Mouse (Mus musculus): ENCODE data around the gene Rnf121.

DNA sequence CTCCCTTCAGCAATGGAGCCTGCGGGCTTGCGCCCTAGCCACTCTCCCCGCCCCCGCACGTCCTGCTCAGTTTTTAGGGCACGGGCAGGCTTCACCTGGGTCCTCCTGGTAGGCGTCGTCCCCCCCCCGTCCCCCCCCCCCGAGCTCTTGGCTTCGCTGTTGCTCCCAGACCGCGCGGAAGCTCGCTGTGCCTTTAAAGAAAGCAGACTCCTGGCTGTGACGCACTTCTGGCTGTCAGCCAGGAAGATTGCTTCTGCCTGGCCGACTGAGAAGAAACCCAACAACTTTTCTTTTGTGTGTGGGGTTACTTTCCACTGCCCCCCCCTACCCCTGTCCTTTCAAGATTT is 94.9 kb downstream of the Rnf121 start:
- TF ChIP-seq POLR2A (IDR thresholded peaks at IDR 0.05; ENCODE audit: borderline replicate concordance, extremely low read depth, insufficient read depth, insufficient read length, poor library complexity, severe bottlenecking) (no peak), CTCF (IDR thresholded peaks at IDR 0.05; ENCODE audit: borderline replicate concordance, extremely low read depth, insufficient read depth, insufficient read length) (no peak)
